ENCODE assay signal across 17 mouse cellular contexts in genomic region chr13:91011851-91012250, GRCm38 (mm10).
"Had no signal": no experiment of that assay in that cellular context is flagged by ENCODE, and none has a peak within 500 bp of the region (broad histone marks: within the 10 kb centered on the region; RNA-seq: fewer than 3 reads in every experiment).

No protein-coding gene starts in this region.

- ATAC-seq: liver, embryonic 12.5 days; liver, postnatal 0 days; lung, postnatal 0 days; midbrain, embryonic 13.5 days; midbrain, embryonic 15.5 days; midbrain, embryonic 16.5 days had no signal

- DNase-seq: left cerebral cortex, postnatal 4 days; liver; liver, embryonic 13.5 days; liver, postnatal 0 days; lung, adult 18-20 months; lung, adult 2 months; lung, embryonic 14.5 days; lung, postnatal 10 days; lung, postnatal 14 days; lung, postnatal 36 days; lung, postnatal 4 days; midbrain, embryonic 14.5 days had no signal
